Mouse (Mus musculus): ENCODE data around the gene Il23r.

GRCm38 (mm10) chr6:67399551-67399950 lies 92.1 kb downstream of the Il23r start:
- TF ChIP-seq CTCF (IDR thresholded peaks at IDR 0.05; ENCODE audit: low read depth) (no peak), EP300 (IDR thresholded peaks at IDR 0.05; ENCODE audit: low read depth) (no peak)

Data from heart, postnatal 0 days (tissue).